Mouse (Mus musculus): ENCODE measurements around the gene Auts2.

Gene Auts2

GRCm38 (mm10) chr5:131724508-131724907 lies 818.6 kb downstream of the Auts2 start:
- no peak for DNase-seq (ENCODE audit: low spot score)

GRCm38 (mm10) chr5:131722791-131723190 lies 820.4 kb downstream of the Auts2 start:
- DNase-seq (ENCODE audit: low spot score) = no peak

DNA sequence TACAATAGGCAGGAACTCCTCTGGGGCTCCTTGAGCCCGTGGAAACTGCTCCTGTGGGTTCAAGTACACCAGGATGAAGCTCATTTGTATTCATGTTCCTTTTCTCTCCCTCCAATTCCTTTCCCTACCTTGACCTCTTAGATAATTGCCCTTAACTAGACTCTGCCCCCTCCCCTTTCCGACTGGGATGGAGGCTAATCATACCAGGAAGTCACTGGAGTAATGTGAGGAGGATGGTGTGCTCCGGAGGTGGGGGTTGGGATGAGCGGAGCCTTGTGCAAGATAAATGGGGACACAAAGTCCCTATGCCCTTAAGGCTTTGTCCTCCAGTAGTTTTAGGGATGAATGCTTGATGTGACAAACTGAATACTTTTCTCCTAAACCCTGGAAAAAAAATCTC lies 820.8 kb downstream of the Auts2 start:
- no peak for DNase-seq (ENCODE audit: low spot score)

GRCm38 (mm10) chr5:131718013-131718412 lies 825.1 kb downstream of the Auts2 start:
- DNase-seq (ENCODE audit: low spot score) = no peak

DNA sequence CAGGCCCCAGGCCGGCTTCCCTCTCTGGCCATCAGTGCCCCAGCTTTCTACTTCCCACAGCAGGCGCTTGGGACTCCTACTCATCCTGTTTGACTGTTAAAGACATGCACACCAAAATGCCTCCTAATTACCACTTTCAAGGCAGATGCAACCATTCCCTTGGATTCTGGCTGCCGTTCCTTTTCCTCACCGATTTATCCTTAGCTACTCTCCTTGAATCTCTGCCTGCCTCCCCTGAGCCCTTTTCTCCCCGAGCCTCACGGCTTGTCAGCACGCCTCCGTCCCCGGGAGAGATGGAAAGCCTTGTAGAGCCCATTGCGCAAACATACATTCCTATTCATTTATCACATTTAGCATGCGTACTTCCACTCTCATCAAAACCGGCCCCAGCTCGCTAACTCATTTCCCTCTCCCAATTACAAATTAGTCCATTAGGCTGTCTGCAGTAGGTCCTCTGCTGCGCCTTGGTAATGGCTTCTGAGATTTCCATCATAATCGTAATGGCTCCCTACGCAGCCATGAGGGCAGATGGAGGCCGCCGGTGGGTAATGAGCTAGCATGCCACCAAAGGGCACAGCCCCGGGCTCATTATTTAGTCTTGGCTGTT lies 825.7 kb downstream of the Auts2 start:
- DNase-seq (ENCODE audit: low spot score) = no peak

DNA sequence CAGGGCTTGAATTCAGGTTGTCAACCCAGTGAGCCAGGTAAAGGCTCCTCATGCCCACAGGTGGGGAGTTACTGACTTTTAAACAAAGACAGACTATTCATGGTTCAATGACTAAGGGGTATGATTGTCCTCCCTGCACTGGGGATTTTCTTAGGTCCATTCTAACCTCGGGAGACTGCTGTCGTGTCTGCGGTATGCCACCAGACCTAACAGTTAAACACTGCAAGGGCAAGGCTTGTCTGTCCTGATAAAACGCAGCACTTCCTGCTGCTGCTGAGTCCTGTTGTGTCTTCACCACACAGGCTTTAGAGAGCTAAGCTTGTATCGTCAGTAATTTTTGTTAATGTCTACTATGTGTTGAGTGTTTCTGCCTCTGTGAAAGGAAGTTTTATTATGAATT lies 828.2 kb downstream of the Auts2 start:
- no peak for DNase-seq (ENCODE audit: low spot score)

DNA sequence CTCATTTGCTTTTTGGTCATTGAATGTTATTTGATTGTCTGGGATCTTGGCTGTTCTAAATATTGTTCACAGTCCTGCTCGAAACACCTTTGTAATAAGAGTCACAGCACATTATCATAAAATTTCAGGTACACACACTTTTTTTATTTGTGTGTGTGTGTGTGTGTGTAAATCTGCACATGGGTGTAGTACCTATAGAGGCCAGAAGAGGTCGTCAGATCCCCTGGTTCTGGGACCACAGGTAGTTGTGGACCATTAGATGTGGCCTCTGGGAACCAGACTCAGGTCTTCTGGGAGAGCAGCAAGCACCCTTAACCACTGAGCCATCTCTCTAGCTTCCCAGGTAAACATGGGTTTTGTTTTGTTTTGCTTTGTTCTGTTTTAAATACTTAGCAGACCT lies 830.7 kb downstream of the Auts2 start:
- no peak for DNase-seq (ENCODE audit: low spot score)

- DNase-seq (ENCODE audit: low spot score) = no peak
Measured at GRCm38 (mm10) chr5:131711474-131712129, 831.5 kb downstream of the Auts2 start.

DNA sequence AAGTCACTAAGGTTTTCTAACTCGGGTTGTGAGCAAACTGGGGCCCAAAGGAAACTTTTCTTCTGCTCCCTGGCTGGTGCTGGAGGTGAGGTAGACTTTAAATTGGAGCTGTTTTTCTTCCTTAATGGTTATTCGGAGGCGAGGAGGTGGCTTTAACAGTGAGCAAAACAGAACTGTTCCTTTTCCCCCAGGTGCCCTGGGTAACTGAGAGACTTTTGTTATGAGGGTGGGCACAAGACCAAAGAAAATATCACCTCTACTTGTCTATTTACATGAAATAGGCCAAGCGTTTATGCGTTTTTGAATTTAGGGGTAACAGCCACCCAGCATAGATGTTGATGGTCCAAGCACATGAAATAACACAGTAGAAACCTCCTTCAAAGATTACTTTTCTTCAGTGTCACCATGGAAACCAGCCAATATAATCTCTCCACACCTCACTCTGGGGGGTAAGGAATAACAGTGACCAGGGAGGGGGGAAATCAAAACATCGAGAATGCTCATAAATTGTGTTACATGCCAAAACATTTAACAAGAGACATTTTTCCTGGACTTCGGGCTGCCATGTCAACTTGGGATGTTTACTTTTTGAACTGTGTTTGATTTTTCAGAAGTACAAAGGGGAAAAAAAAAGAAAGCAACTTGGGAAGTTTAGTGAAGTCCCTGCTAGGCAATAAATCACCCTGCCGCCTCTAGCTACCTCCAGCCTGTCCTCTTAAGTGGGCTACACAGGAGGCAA lies 832.2 kb downstream of the Auts2 start:
- no peak for DNase-seq (ENCODE audit: low spot score)

GRCm38 (mm10) chr5:131707471-131707870 lies 835.7 kb downstream of the Auts2 start:
- DNase-seq (ENCODE audit: low spot score) = no peak

DNA sequence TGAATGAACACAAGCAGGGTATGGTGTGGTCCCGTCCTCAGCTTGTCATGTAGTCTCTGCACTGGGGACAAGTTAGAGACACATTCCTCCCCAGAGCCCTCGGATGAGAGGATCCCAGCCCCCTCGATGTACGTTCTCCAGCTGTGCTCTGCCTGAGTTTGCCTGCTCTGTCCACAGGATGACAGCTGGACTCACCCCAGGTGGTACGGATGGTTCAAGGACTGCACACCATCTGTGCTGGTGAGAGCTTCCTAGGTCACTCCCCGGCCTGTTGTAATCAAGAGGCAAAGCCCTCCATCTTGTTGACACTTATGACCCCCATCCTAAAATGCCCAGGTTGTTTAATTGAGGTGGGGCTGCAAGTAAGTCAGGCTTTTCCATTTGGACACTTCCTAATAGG lies 839.4 kb downstream of the Auts2 start:
- DNase-seq (ENCODE audit: low spot score) = no peak

- DNase-seq (ENCODE audit: low spot score) = no peak
Measured at GRCm38 (mm10) chr5:131702840-131703392, 840.2 kb downstream of the Auts2 start.

- DNase-seq (ENCODE audit: low spot score) = no peak
Measured at GRCm38 (mm10) chr5:131698900-131699299, 844.2 kb downstream of the Auts2 start.

- DNase-seq (ENCODE audit: low spot score) = no peak
Measured at GRCm38 (mm10) chr5:131690781-131691180, 852.4 kb downstream of the Auts2 start.

DNA sequence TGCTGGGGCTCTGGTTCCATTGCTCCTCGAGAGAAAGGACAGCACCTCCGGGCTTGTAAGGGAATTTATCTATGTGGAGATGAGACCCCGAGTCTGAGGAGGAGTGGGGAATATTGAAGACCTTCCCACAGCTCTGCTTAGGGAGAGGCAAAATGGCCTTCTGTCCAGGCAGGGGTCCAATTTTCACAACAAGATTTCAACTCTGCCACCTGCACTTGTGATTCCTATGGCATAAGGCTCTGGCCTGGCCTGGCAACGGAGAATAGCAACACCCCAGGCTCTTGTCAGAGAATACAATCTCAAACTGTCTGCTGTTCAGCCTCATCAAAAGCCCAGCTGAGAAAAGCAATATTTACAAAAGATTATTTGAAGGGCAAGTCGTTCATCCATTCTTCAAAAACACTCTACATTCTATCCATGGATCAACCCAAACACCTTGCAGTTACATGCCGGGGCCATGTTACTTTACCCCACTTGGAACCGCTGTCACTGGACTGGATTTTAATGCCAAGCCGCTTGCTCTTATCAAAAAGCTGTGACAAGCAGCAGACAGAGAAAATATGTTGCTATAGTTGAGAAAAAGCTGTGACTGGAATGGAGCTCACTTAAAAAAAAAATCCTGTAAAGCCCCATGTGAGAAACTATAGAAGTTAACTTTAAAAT lies 856.1 kb downstream of the Auts2 start:
- no peak for DNase-seq (ENCODE audit: low spot score)

GRCm38 (mm10) chr5:131680127-131680845 lies 862.9 kb downstream of the Auts2 start:
- no peak for DNase-seq (ENCODE audit: low spot score)

DNA sequence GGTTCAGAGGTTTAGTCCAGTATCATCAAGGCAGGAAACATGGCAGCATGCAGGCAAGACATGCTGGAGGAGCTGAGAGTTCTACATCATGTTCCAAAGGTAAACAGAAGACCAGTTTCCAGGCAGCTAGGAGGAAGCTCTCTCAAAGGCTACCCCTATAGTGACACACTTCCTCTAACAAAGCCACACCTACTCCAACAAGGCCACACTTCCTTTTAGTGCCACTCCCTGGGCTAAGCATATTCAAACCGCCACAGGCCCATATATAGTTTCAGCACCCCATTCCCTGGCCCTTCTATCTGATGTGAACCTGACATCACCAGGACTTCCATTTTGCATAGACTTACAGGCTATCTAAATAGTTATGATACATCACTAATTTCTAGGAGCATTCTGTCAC lies 863.6 kb downstream of the Auts2 start:
- DNase-seq (ENCODE audit: low spot score) = no peak

DNA sequence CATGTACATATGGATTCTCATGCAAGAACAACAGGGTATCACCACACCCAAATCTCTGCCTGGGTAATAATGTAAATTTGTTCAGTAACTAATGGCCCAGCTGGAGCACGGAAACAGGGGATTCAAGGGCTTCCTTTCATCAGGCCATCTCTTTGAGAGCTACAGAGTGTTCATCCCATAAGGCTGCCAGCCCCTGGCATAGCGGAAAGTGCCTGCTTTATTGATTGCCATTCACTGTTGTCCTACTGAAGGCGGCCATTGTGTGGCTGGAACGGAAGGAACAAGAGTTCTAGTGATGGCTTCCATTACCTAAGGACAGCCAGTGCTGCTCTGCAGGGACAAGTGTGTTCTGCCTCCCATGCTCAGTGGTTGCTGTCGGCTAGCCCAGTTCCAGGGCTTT lies 865.6 kb downstream of the Auts2 start:
- no peak for DNase-seq (ENCODE audit: low spot score)

GRCm38 (mm10) chr5:131673696-131674095 lies 869.4 kb downstream of the Auts2 start:
- no peak for DNase-seq (ENCODE audit: low spot score)

- DNase-seq (ENCODE audit: low spot score) = no peak
Measured at GRCm38 (mm10) chr5:131665068-131665467, 878.1 kb downstream of the Auts2 start.

- DNase-seq (ENCODE audit: low spot score) = no peak
Measured at GRCm38 (mm10) chr5:131664657-131665056, 878.5 kb downstream of the Auts2 start.

GRCm38 (mm10) chr5:131662657-131663056 lies 880.5 kb downstream of the Auts2 start:
- DNase-seq (ENCODE audit: low spot score) = no peak

All from spleen, adult 12 weeks (tissue).